ENCODE assay signal across 8 mouse cellular contexts in the genomic region with DNA sequence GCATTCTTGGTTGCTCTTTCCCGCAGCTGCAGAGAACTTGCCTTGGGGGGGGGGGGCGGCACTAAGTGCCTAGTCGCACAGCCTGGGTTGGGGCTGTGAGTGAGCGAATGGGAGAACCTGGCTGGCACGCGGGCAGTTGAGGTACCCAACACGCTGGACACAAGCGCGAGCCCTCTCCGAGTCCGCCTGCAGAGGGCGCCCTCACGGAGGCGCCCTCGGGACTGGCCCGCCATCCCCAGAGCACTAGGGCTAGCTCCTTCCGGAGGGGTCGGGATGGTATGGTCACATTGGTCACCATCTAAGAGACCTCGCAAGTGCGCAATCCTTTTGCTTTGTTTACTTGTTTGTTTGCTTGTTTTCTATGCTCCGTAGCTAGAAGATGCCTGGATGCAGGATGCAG. TPM values are rescaled to one million over a fixed set of nuclear protein-coding genes. Genes with fewer than 3 reads are reported as not detected.
DNase-seq lines count a peak whose midpoint lies in the region; ATAC-seq and TF ChIP-seq lines count a peak whose summit lies in the region.
"Had no signal": no experiment of that assay in that cellular context is flagged by ENCODE, and none has a peak within 500 bp of the region (broad histone marks: within the 10 kb centered on the region; RNA-seq: fewer than 3 reads in every experiment).

No protein-coding gene starts in this region.

- peak overlapping the region; percentile 47 for H3K4me3 ChIP-seq in embryonic facial prominence, embryonic 15.5 days (replicated peaks)
- peak overlapping the region; percentile 23; the same call in 1 of the 2 replicates for H3K4me3 ChIP-seq in intestine, postnatal 0 days (ENCODE audit: low read depth, low read length)
- peak overlapping the region; percentile 100 for H3K4me3 ChIP-seq in midbrain, embryonic 11.5 days (ENCODE audit: low read depth, low read length)

- TF ChIP-seq CTCF in intestine, postnatal 0 days (IDR thresholded peaks at IDR 0.05; ENCODE audit: low read depth): peak; percentile 42

- peak overlapping the region; percentile 83 for H3K4me2 ChIP-seq in embryonic facial prominence, embryonic 15.5 days (replicated peaks)
- H3K4me2 ChIP-seq in intestine, postnatal 0 days (replicated peaks; ENCODE audit: low read depth): peak overlapping the region; percentile 17; the same call in 1 of the 2 replicates
- peak overlapping the region; percentile 97 for H3K4me2 ChIP-seq in midbrain, embryonic 11.5 days

- peak; percentile 52 for DNase-seq in retina, postnatal 1 day
- no peak for DNase-seq in retina, embryonic 14.5 days (ENCODE audit: low spot score)
- peak; percentile 99 for DNase-seq in midbrain, embryonic 11.5 days (ENCODE audit: low spot score, missing footprints)
- no peak for DNase-seq in urinary bladder, postnatal 36 days (ENCODE audit: low spot score in 2 of 2)

- no peaks in the 10 kb centered on the region for H3K9me3 ChIP-seq in embryonic facial prominence, embryonic 15.5 days (replicated peaks)
- H3K9me3 ChIP-seq in intestine, postnatal 0 days (ENCODE audit: control insufficient read depth): no peaks in the 10 kb centered on the region
- no peaks in the 10 kb centered on the region for H3K9me3 ChIP-seq in midbrain, embryonic 11.5 days (ENCODE audit: control insufficient read depth, low read length)

- 1% methylated on average over 21 of the region's 21 CpGs for WGBS in embryonic facial prominence, embryonic 15.5 days
- WGBS in intestine, postnatal 0 days: 1% methylated on average over 20 of the region's 21 CpGs
- WGBS in midbrain, embryonic 11.5 days: under 1% methylated on average over 20 of the region's 21 CpGs

- peaks cover 67% of the 10 kb centered on the region for H3K27me3 ChIP-seq in embryonic facial prominence, embryonic 15.5 days
- peaks cover 74% of the 10 kb centered on the region for H3K27me3 ChIP-seq in intestine, postnatal 0 days (replicated peaks; ENCODE audit: control insufficient read depth, insufficient read depth, low read length)
- no peaks in the 10 kb centered on the region for H3K27me3 ChIP-seq in midbrain, embryonic 11.5 days (ENCODE audit: control insufficient read depth, insufficient read depth, low read length)

- peaks cover 29% of the 10 kb centered on the region for H3K4me1 ChIP-seq in embryonic facial prominence, embryonic 15.5 days
- no peaks in the 10 kb centered on the region for H3K4me1 ChIP-seq in intestine, postnatal 0 days (replicated peaks; ENCODE audit: control insufficient read depth, insufficient read depth, low read length)
- peaks cover 42% of the 10 kb centered on the region for H3K4me1 ChIP-seq in midbrain, embryonic 11.5 days (ENCODE audit: control insufficient read depth, insufficient read depth, low read length)

- peak overlapping the region; percentile 33 for H3K9ac ChIP-seq in embryonic facial prominence, embryonic 15.5 days
- H3K9ac ChIP-seq in intestine, postnatal 0 days (ENCODE audit: low read depth, low read length): no peak overlapping the region
- H3K9ac ChIP-seq in midbrain, embryonic 11.5 days (ENCODE audit: low read length): peak overlapping the region; percentile 93

- ATAC-seq in embryonic facial prominence, embryonic 15.5 days (ENCODE audit: insufficient number of reproducible peaks, low FRiP score, low TSS enrichment, low read depth): peak; percentile 59; the same call in 1 of the 2 replicates
- ATAC-seq in intestine, postnatal 0 days: 0 out of 2 replicates have a peak, but pooled peaks have one; percentile 19
- peak; percentile 58 for ATAC-seq in midbrain, embryonic 11.5 days (ENCODE audit: low FRiP score)
- ATAC-seq in erythroid progenitor cell, adult 5-6 weeks (replicated peaks; ENCODE audit: low FRiP score, poor library complexity, severe bottlenecking): no peak

- H3K36me3 ChIP-seq in embryonic facial prominence, embryonic 15.5 days: no peaks in the 10 kb centered on the region
- H3K36me3 ChIP-seq in intestine, postnatal 0 days (ENCODE audit: control insufficient read depth, insufficient read depth): no peaks in the 10 kb centered on the region
- H3K36me3 ChIP-seq in midbrain, embryonic 11.5 days (ENCODE audit: control insufficient read depth, insufficient read depth, low read length): no peaks in the 10 kb centered on the region

- H3K27ac ChIP-seq in embryonic facial prominence, embryonic 15.5 days (replicated peaks): 0 out of 2 replicates have a peak overlapping the region, but pooled peaks have one; percentile 51
- H3K27ac ChIP-seq in intestine, postnatal 0 days (ENCODE audit: low read depth, low read length): no peak overlapping the region
- H3K27ac ChIP-seq in midbrain, embryonic 11.5 days (ENCODE audit: low read depth, low read length): peak overlapping the region; percentile 93
- H3K27ac ChIP-seq: macrophage had no signal

RNA-seq across cellular contexts. Expression of a gene that starts 10.8 kb away (rescaled TPM):
- 3.9 and 4.4 TPM in 2 replicates for polyA plus RNA-seq in embryonic facial prominence, embryonic 15.5 days (2015; fragmentation: Nextera tagmentation; extraction: Ambion mirVana)
- 0.14 TPM in 1 of 2 replicates, not detected in the other for polyA plus RNA-seq in intestine, postnatal 0 days (2015; fragmentation: Nextera tagmentation; extraction: Ambion mirVana)
- 26.3 and 27.9 TPM in 2 replicates for polyA plus RNA-seq in midbrain, embryonic 11.5 days (2014; fragmentation: Nextera tagmentation; extraction: Ambion mirVana)
- total RNA-seq in erythroid progenitor cell, adult 5-6 weeks (2015; ENCODE audit: low replicate concordance): not detected in 2 replicates
- total RNA-seq in erythroid progenitor cell, adult 5-6 weeks (2017; ENCODE audit: low replicate concordance): not detected in 2 replicates
- polyA plus RNA-seq: macrophage had no signal

Comparison
In these comparisons a context has a peak if more than half of its experiments do, and no peak if none do; other contexts are left out.
1. DNase-seq: peak in retina, postnatal 1 day (single experiment) and midbrain, embryonic 11.5 days (single experiment); none in retina, embryonic 14.5 days (single experiment) and urinary bladder, postnatal 36 days (0 of 2).
2. H3K4me2 ChIP-seq: peak in every context shown above with its lines; median percentile 97 in midbrain, embryonic 11.5 days; 83 in embryonic facial prominence, embryonic 15.5 days; 17 in intestine, postnatal 0 days.
3. H3K4me3 ChIP-seq: peak in every context shown above with its lines; median percentile 100 in midbrain, embryonic 11.5 days; 47 in embryonic facial prominence, embryonic 15.5 days; 23 in intestine, postnatal 0 days.